Mouse (Mus musculus): ENCODE measurements around the gene Lilr4b. TPM values are rescaled to one million over a fixed set of nuclear protein-coding genes. Genes with fewer than 3 reads are reported as not detected.
"Not testable (repeated sequence)": the region's sequence is repeated elsewhere in the genome, so short reads cannot be mapped to it uniquely, and the experiment has no call there.

The Lilr4b gene
- polyA plus RNA-seq (2012): 0.08 TPM in 1 of 2 replicates, not detected in the other

DNA sequence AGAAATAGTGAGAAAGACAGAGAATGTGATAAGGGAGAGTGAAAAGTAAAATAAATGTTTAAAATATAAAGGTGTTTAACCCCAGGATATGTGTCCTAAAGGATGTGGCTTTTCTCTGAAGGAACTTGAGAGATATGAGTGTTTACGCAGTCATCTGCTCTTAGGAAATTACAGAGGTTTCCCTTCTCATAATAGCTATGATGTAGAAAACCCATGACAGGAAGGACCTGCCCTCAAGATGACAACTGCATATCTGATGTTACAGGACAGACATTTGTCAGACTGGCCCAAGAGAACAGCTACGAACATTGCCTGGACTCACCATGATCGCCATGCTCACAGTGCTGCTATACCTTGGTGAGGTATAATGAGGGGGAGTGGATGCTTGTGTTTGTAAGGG is at the start of gene Lilr4b, which contains the start of gene Gm49339:
Gene Lilr4b (plus strand): TSS at position 236 of the 400 bp plus-strand sequence.
Gene Gm49339 (plus strand): TSS at position 216 of the 400 bp plus-strand sequence.
- H3K9me3 ChIP-seq (ENCODE audit: control insufficient read depth, low read length); H3K36me3 ChIP-seq (ENCODE audit: control insufficient read depth); H3K4me1 ChIP-seq (ENCODE audit: control insufficient read depth); H3K4me3 ChIP-seq (replicated peaks); H3K27me3 ChIP-seq (ENCODE audit: control insufficient read depth): not testable (repeated sequence)

- no peaks in the 10 kb centered on the region for H3K9me3 ChIP-seq (ENCODE audit: control insufficient read depth, low read length)
Observed at GRCm38 (mm10) chr10:51432940-51433339, 47.5 kb upstream of the Lilr4b start.

DNA sequence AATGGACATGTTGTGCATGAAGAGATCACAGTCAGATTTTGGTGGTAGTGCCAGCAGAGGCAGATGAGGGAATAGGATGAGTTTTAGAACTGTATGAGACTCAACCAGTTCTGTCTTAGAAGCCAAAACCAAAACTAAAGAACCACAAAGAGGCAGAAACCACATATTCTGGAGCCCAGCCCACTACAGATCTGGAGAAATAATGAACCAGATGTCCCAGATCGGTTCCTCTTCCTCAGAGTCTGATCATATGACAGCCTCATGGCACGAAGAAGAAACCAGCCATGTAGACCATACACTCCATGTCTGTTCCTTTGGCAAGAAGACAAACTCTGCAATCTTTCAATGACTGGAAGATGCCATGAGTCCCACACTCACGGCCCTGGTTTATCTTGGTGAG is 44.7 kb upstream of the Lilr4b start:
- Histone ChIP-seq H3K4me1 (ENCODE audit: control insufficient read depth) (no peaks in the 10 kb centered on the region), H3K27me3 (ENCODE audit: control insufficient read depth) (no peaks in the 10 kb centered on the region), H3K4me3 (replicated peaks) (no peak overlapping the region), H3K9me3 (ENCODE audit: control insufficient read depth, low read length) (no peaks in the 10 kb centered on the region), H3K36me3 (ENCODE audit: control insufficient read depth) (no peaks in the 10 kb centered on the region)
- TF ChIP-seq TAL1 (IDR thresholded peaks at IDR 0.05; ENCODE audit: low read length) (no peak), GATA1 (IDR thresholded peaks at IDR 0.05; ENCODE audit: low read length) (no peak)

More at GRCm38 (mm10) chr10:51432940-51433339, 47.5 kb upstream of the Lilr4b start:
- Histone ChIP-seq H3K4me3 (replicated peaks) (no peak overlapping the region), H3K27me3 (ENCODE audit: control insufficient read depth) (no peaks in the 10 kb centered on the region), H3K4me1 (ENCODE audit: control insufficient read depth) (no peaks in the 10 kb centered on the region), H3K36me3 (ENCODE audit: control insufficient read depth) (no peaks in the 10 kb centered on the region)
- TF ChIP-seq TAL1 (IDR thresholded peaks at IDR 0.05; ENCODE audit: low read length) (no peak), GATA1 (IDR thresholded peaks at IDR 0.05; ENCODE audit: low read length) (no peak)

- no peak for TF ChIP-seq TAL1 (IDR thresholded peaks at IDR 0.05; ENCODE audit: low read length)
- no peak for TF ChIP-seq GATA1 (IDR thresholded peaks at IDR 0.05; ENCODE audit: low read length)
- Histone ChIP-seq H3K27me3 (ENCODE audit: control insufficient read depth) (no peaks in the 10 kb centered on the region), H3K9me3 (ENCODE audit: control insufficient read depth, low read length) (no peaks in the 10 kb centered on the region; the same call in 1 of the 2 replicates), H3K4me1 (ENCODE audit: control insufficient read depth) (no peaks in the 10 kb centered on the region), H3K36me3 (ENCODE audit: control insufficient read depth) (no peaks in the 10 kb centered on the region), H3K4me3 (replicated peaks) (no peak overlapping the region)
Observed at GRCm38 (mm10) chr10:51451610-51452009, 28.8 kb upstream of the Lilr4b start.

GRCm38 (mm10) chr10:51453616-51454298 is 26.7 kb upstream of the Lilr4b start:
- Histone ChIP-seq H3K36me3 (ENCODE audit: control insufficient read depth) (no peaks in the 10 kb centered on the region), H3K4me3 (replicated peaks) (no peak overlapping the region), H3K4me1 (ENCODE audit: control insufficient read depth) (no peaks in the 10 kb centered on the region), H3K27me3 (ENCODE audit: control insufficient read depth) (no peaks in the 10 kb centered on the region), H3K9me3 (ENCODE audit: control insufficient read depth, low read length) (no peaks in the 10 kb centered on the region; the same call in 1 of the 2 replicates)
- TF ChIP-seq TAL1 (IDR thresholded peaks at IDR 0.05; ENCODE audit: low read length) (no peak), GATA1 (IDR thresholded peaks at IDR 0.05; ENCODE audit: low read length) (no peak)

GRCm38 (mm10) chr10:51454365-51454764 is 26.1 kb upstream of the Lilr4b start:
- Histone ChIP-seq H3K36me3 (ENCODE audit: control insufficient read depth) (no peaks in the 10 kb centered on the region), H3K4me1 (ENCODE audit: control insufficient read depth) (no peaks in the 10 kb centered on the region), H3K27me3 (ENCODE audit: control insufficient read depth) (no peaks in the 10 kb centered on the region), H3K4me3 (replicated peaks) (no peak overlapping the region), H3K9me3 (ENCODE audit: control insufficient read depth, low read length) (no peaks in the 10 kb centered on the region; the same call in 1 of the 2 replicates)
- TF ChIP-seq TAL1 (IDR thresholded peaks at IDR 0.05; ENCODE audit: low read length) (no peak), GATA1 (IDR thresholded peaks at IDR 0.05; ENCODE audit: low read length) (no peak)

GRCm38 (mm10) chr10:51455762-51456161 is 24.7 kb upstream of the Lilr4b start:
- no peaks in the 10 kb centered on the region for H3K4me1 ChIP-seq (ENCODE audit: control insufficient read depth)
- no peak for TF ChIP-seq GATA1 (IDR thresholded peaks at IDR 0.05; ENCODE audit: low read length)
- TF ChIP-seq TAL1 (IDR thresholded peaks at IDR 0.05; ENCODE audit: low read length): no peak
- H3K27me3 ChIP-seq (ENCODE audit: control insufficient read depth): no peaks in the 10 kb centered on the region
- no peaks in the 10 kb centered on the region; the same call in 1 of the 2 replicates for H3K9me3 ChIP-seq (ENCODE audit: control insufficient read depth, low read length)
- H3K36me3 ChIP-seq (ENCODE audit: control insufficient read depth): no peaks in the 10 kb centered on the region
- no peak overlapping the region for H3K4me3 ChIP-seq (replicated peaks)

GRCm38 (mm10) chr10:51456369-51456768 is 24.1 kb upstream of the Lilr4b start:
- TF ChIP-seq GATA1 (IDR thresholded peaks at IDR 0.05; ENCODE audit: low read length) (no peak), TAL1 (IDR thresholded peaks at IDR 0.05; ENCODE audit: low read length) (no peak)

GRCm38 (mm10) chr10:51463800-51464199 is 16.6 kb upstream of the Lilr4b start:
- H3K9me3 ChIP-seq (ENCODE audit: control insufficient read depth, low read length); H3K4me1 ChIP-seq (ENCODE audit: control insufficient read depth); H3K4me3 ChIP-seq (replicated peaks); H3K36me3 ChIP-seq (ENCODE audit: control insufficient read depth); H3K27me3 ChIP-seq (ENCODE audit: control insufficient read depth): not testable (repeated sequence)

More at GRCm38 (mm10) chr10:51456369-51456768, 24.1 kb upstream of the Lilr4b start:
- Histone ChIP-seq H3K4me1 (ENCODE audit: control insufficient read depth) (no peaks in the 10 kb centered on the region), H3K36me3 (ENCODE audit: control insufficient read depth) (no peaks in the 10 kb centered on the region), H3K9me3 (ENCODE audit: control insufficient read depth, low read length) (no peaks in the 10 kb centered on the region), H3K4me3 (replicated peaks) (no peak overlapping the region), H3K27me3 (ENCODE audit: control insufficient read depth) (no peaks in the 10 kb centered on the region)

DNA sequence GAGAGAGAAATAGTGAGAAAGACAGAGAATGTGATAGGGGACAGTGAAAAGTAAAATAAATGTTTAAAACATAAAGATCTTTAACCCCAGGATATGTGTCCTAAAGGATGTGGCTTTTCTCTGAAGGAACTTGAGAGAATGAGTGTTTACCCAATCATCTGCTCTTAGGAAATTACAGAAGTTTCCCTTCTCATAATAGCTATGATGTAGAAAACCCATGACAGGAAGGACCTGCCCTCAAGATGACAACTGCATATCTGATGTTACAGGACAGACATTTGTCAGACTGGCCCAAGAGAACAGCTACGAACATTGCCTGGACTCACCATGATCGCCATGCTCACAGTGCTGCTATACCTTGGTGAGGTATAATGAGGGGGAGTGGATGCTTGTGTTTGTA is 10.3 kb downstream of the Lilr4b start, which contains the start of gene Lilrb4a:
Gene Lilrb4a (plus strand): TSS at position 266 of the 400 bp plus-strand sequence.
- H3K36me3 ChIP-seq (ENCODE audit: control insufficient read depth); H3K4me1 ChIP-seq (ENCODE audit: control insufficient read depth); H3K9me3 ChIP-seq (ENCODE audit: control insufficient read depth, low read length); H3K27me3 ChIP-seq (ENCODE audit: control insufficient read depth); H3K4me3 ChIP-seq (replicated peaks): not testable (repeated sequence)

Measured in erythroblast, embryonic 14.5 days (primary cell).